Mouse (Mus musculus) liver, embryonic 14.5 days (tissue): ENCODE measurements at regions not wholly inside any gene's neighbourhood (a gene's known extent, or its start where the extent isn't known, plus 50 kb on each side); places are given as distances from the start of the nearest gene placed in this dataset.

ENCODE experiments used
- CTCF ChIP-seq: IDR thresholded peaks from 2 replicates; pipeline ENCODE4 v1.5.1; 2016; ENCODE audit warnings: antibody characterized with exemption, low read depth, control low read depth
- EP300 ChIP-seq: IDR thresholded peaks from 2 replicates; pipeline ENCODE4 v1.6.1; 2016; ENCODE audit warnings: antibody characterized with exemption, low read depth

- TF ChIP-seq CTCF (no peak), EP300 (no peak)
These were observed 89.7 kb downstream of the Tomm20 start for GRCm38 (mm10) chr8:126855914-126856313.
